Mouse (Mus musculus): ENCODE measurements at regions not wholly inside any gene's neighbourhood (a gene's known extent, or its start where the extent isn't known, plus 50 kb on each side); places are given as distances from the start of the nearest gene placed in this dataset.

- no peak for DNase-seq
These were observed 455.4 kb downstream of the Sorl1 start for GRCm38 (mm10) chr9:41668741-41669140.

- DNase-seq, result peak; percentile 1 to 3
These were observed 459.0 kb downstream of the Sorl1 start for GRCm38 (mm10) chr9:41665000-41665685.

GRCm38 (mm10) chr9:41660576-41660975 is 463.5 kb downstream of the Sorl1 start:
- DNase-seq, result no peak

GRCm38 (mm10) chr9:41660011-41660410 is 464.1 kb downstream of the Sorl1 start:
- DNase-seq, result no peak

- no peak for DNase-seq
These were observed 470.2 kb upstream of the Ubash3b start for GRCm38 (mm10) chr9:41631564-41632205.

- DNase-seq, result no peak
These were observed 459.8 kb upstream of the Ubash3b start for GRCm38 (mm10) chr9:41621341-41621740.

- no peak for DNase-seq
These were observed 452.5 kb upstream of the Ubash3b start for GRCm38 (mm10) chr9:41614002-41614401.

- no peak for DNase-seq
These were observed 451.5 kb upstream of the Ubash3b start for GRCm38 (mm10) chr9:41612802-41613550.

- DNase-seq, result no peak
These were observed 450.9 kb upstream of the Ubash3b start for GRCm38 (mm10) chr9:41612452-41612795.

- DNase-seq, result peak; percentile 26 to 34
These were observed 450.3 kb upstream of the Ubash3b start for GRCm38 (mm10) chr9:41611534-41612451.

GRCm38 (mm10) chr9:41610347-41610746 is 448.9 kb upstream of the Ubash3b start:
- no peak for DNase-seq

- peak; percentile 13 to 23 for DNase-seq
These were observed 444.6 kb upstream of the Ubash3b start for GRCm38 (mm10) chr9:41606136-41606535.

- no peak for DNase-seq
These were observed 443.4 kb upstream of the Ubash3b start for GRCm38 (mm10) chr9:41604916-41605315.

GRCm38 (mm10) chr9:41600778-41601177 is 439.3 kb upstream of the Ubash3b start:
- DNase-seq, result no peak

GRCm38 (mm10) chr9:41599874-41600273 is 438.4 kb upstream of the Ubash3b start:
- no peak for DNase-seq

- no peak for DNase-seq
These were observed 434.3 kb upstream of the Ubash3b start for GRCm38 (mm10) chr9:41595749-41596148.

GRCm38 (mm10) chr9:41593998-41594397 is 432.5 kb upstream of the Ubash3b start:
- DNase-seq, result no peak

- no peak for DNase-seq
These were observed 431.6 kb upstream of the Ubash3b start for GRCm38 (mm10) chr9:41592900-41593690.

GRCm38 (mm10) chr9:41592101-41592500 is 430.6 kb upstream of the Ubash3b start:
- DNase-seq, result peak in 1 of 2 experiments; percentile 28

- DNase-seq, result peak in 1 of 2 experiments; percentile 43
These were observed 428.7 kb upstream of the Ubash3b start for GRCm38 (mm10) chr9:41590164-41590563.

GRCm38 (mm10) chr9:41588466-41589425 is 427.2 kb upstream of the Ubash3b start:
- no peak for DNase-seq
